Mouse (Mus musculus): Measurements from ENCODE around the gene Gm45902. TPM values are rescaled to one million over a fixed set of nuclear protein-coding genes. Genes with fewer than 3 reads are reported as not detected.

Gm45902 gene
- polyA plus RNA-seq (2014; fragmentation: Nextera tagmentation; extraction: Ambion mirVana): 7.9 and 8.0 TPM in 2 replicates

GRCm38 (mm10) chr2:3512552-3513454, at the start of gene Gm45902, which contains the start of the genes Hspa14 and Cdnf:
Gene Gm45902, minus strand, starts transcription at chr2:3512790.
Gene Hspa14, minus strand, starts transcription at chr2:3512814.
Gene Cdnf, plus strand, starts transcription at chr2:3513030.
- H3K9me3 ChIP-seq (ENCODE audit: control insufficient read depth, low read length): no peaks in the 10 kb centered on the region
- H3K4me3 ChIP-seq (ENCODE audit: low read depth, low read length): peak within 1 kb of the TSS; percentile 91
- H3K9ac ChIP-seq (ENCODE audit: low read length): peak within 1 kb of the TSS; percentile 89
- H3K4me2 ChIP-seq (ENCODE audit: low read depth, severe bottlenecking): peak within 1 kb of the TSS; percentile 69
- peaks cover 9% of the 10 kb centered on the region for H3K36me3 ChIP-seq (ENCODE audit: control insufficient read depth, insufficient read depth, low read length)
- 0 out of 2 replicates have a peak, but pooled peaks cover 6% of the 10 kb centered on the region for H3K4me1 ChIP-seq (ENCODE audit: control insufficient read depth, insufficient read depth, low read length)
- H3K27ac ChIP-seq (replicated peaks; ENCODE audit: low read depth, low read length): 0 out of 2 replicates have a peak within 1 kb of the TSS, but pooled peaks have one; percentile 56
- ATAC-seq (ENCODE audit: insufficient number of reproducible peaks, low FRiP score, low TSS enrichment, low read depth) (peak; percentile 100), DNase-seq (ENCODE audit: low spot score) (peak; percentile 94)
- WGBS: under 1% methylated on average over 60 of the region's 60 CpGs
- no peaks in the 10 kb centered on the region for H3K27me3 ChIP-seq (ENCODE audit: control insufficient read depth, insufficient read depth, low read length)

DNA sequence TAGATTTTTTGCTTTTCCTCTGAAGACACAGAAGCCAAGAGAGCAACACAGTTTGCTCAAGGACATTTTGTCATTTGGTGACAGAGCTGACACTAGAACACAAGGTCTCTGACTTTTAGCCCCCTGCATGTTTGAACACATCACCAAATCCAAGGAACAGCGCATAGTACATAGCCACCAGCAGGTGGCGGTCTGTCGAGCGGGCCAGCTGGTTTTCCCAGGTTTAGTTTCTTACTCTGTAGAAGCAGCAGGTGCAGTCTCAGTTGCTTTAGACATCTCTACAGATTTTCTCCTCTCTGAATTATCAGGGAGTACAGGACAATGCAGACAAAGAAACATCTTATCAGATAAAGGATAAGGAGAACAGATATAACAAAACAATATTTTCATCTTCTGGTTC, 34.0 kb upstream of the Gm45902 start:
- Histone ChIP-seq H3K9ac (ENCODE audit: low read length) (no peak overlapping the region), H3K36me3 (ENCODE audit: control insufficient read depth, insufficient read depth, low read length) (no peaks in the 10 kb centered on the region), H3K27ac (replicated peaks; ENCODE audit: low read depth, low read length) (no peak overlapping the region), H3K9me3 (ENCODE audit: control insufficient read depth, low read length) (peaks cover 2% of the 10 kb centered on the region; the same call in 1 of the 2 replicates), H3K4me2 (ENCODE audit: low read depth, severe bottlenecking) (no peak overlapping the region), H3K4me1 (ENCODE audit: control insufficient read depth, insufficient read depth, low read length) (no peaks in the 10 kb centered on the region), H3K27me3 (ENCODE audit: control insufficient read depth, insufficient read depth, low read length) (no peaks in the 10 kb centered on the region), H3K4me3 (ENCODE audit: low read depth, low read length) (no peak overlapping the region)
- DNase-seq (ENCODE audit: low spot score) (peak; percentile 63), ATAC-seq (ENCODE audit: insufficient number of reproducible peaks, low FRiP score, low TSS enrichment, low read depth) (no peak)
- WGBS: 2% methylated on average over 4 of the region's 4 CpGs

DNA sequence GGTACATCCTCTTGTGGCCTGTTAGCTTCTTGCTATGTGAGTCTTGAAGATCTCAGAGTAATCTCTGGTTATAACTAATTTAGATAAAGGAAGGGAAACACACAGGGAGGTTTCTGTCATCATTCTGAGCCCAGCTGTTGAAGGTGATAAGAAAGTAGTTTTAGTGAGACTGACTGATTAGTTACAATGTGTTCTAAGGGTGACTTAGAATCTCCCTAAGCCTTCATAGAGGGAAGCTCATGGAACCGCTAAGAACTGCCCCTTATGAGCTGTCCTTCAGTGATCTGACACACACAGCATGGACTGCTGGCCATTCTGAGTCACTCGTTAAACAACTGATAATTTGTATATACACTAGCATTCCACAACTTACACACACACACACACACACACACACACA, 33.5 kb upstream of the Gm45902 start:
- Histone ChIP-seq H3K36me3 (ENCODE audit: control insufficient read depth, insufficient read depth, low read length) (no peaks in the 10 kb centered on the region), H3K9me3 (ENCODE audit: control insufficient read depth, low read length) (peaks cover 2% of the 10 kb centered on the region; the same call in 1 of the 2 replicates), H3K27ac (replicated peaks; ENCODE audit: low read depth, low read length) (no peak overlapping the region), H3K4me1 (ENCODE audit: control insufficient read depth, insufficient read depth, low read length) (no peaks in the 10 kb centered on the region), H3K4me3 (ENCODE audit: low read depth, low read length) (no peak overlapping the region), H3K27me3 (ENCODE audit: control insufficient read depth, insufficient read depth, low read length) (no peaks in the 10 kb centered on the region), H3K4me2 (ENCODE audit: low read depth, severe bottlenecking) (no peak overlapping the region), H3K9ac (ENCODE audit: low read length) (no peak overlapping the region)
- DNase-seq (ENCODE audit: low spot score) (no peak), ATAC-seq (ENCODE audit: insufficient number of reproducible peaks, low FRiP score, low TSS enrichment, low read depth) (no peak)
- 66% methylated on average over 2 of the region's 2 CpGs for WGBS

GRCm38 (mm10) chr2:3541307-3542079, 28.9 kb upstream of the Gm45902 start:
- Histone ChIP-seq H3K4me3 (ENCODE audit: low read depth, low read length) (no peak overlapping the region), H3K36me3 (ENCODE audit: control insufficient read depth, insufficient read depth, low read length) (no peaks in the 10 kb centered on the region), H3K4me1 (ENCODE audit: control insufficient read depth, insufficient read depth, low read length) (no peaks in the 10 kb centered on the region), H3K27ac (replicated peaks; ENCODE audit: low read depth, low read length) (no peak overlapping the region), H3K9ac (ENCODE audit: low read length) (no peak overlapping the region), H3K27me3 (ENCODE audit: control insufficient read depth, insufficient read depth, low read length) (no peaks in the 10 kb centered on the region), H3K9me3 (ENCODE audit: control insufficient read depth, low read length) (peaks cover 2% of the 10 kb centered on the region; the same call in 1 of the 2 replicates), H3K4me2 (ENCODE audit: low read depth, severe bottlenecking) (no peak overlapping the region)
- DNase-seq (ENCODE audit: low spot score) (no peak), ATAC-seq (ENCODE audit: insufficient number of reproducible peaks, low FRiP score, low TSS enrichment, low read depth) (no peak)
- 73% methylated on average over 9 of the region's 9 CpGs for WGBS

GRCm38 (mm10) chr2:3526288-3526687, 13.7 kb upstream of the Gm45902 start:
- Histone ChIP-seq H3K27me3 (ENCODE audit: control insufficient read depth, insufficient read depth, low read length) (no peaks in the 10 kb centered on the region), H3K9me3 (ENCODE audit: control insufficient read depth, low read length) (no peaks in the 10 kb centered on the region), H3K9ac (ENCODE audit: low read length) (no peak overlapping the region), H3K4me2 (ENCODE audit: low read depth, severe bottlenecking) (no peak overlapping the region), H3K4me1 (ENCODE audit: control insufficient read depth, insufficient read depth, low read length) (no peaks in the 10 kb centered on the region), H3K4me3 (ENCODE audit: low read depth, low read length) (no peak overlapping the region), H3K27ac (replicated peaks; ENCODE audit: low read depth, low read length) (no peak overlapping the region), H3K36me3 (ENCODE audit: control insufficient read depth, insufficient read depth, low read length) (no peaks in the 10 kb centered on the region)
- DNase-seq (ENCODE audit: low spot score) (no peak), ATAC-seq (ENCODE audit: insufficient number of reproducible peaks, low FRiP score, low TSS enrichment, low read depth) (no peak)
- WGBS: 84% methylated on average over 6 of the region's 6 CpGs

DNA sequence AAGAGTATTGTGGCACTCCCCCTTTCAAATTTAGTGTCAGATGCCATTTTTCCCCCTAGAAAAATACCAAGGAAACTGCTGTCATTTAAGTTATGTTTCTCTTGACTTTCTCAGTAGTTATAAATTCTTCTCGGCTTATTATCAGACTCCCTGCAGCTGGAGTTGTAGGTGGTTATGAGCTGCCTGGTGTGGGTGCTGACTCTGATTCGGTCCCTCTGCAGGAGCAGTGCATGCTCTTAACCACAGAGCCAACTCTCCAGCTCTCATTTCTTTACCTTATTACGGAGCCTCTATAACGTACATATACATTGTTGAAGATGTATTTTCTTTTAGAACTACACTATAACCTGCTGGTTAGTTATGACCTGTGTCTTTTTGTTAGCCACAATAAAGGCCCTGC, 10.0 kb upstream of the Gm45902 start:
- no peak for DNase-seq (ENCODE audit: low spot score)
- Histone ChIP-seq H3K27ac (replicated peaks; ENCODE audit: low read depth, low read length) (no peak overlapping the region), H3K9me3 (ENCODE audit: control insufficient read depth, low read length) (no peaks in the 10 kb centered on the region), H3K4me2 (ENCODE audit: low read depth, severe bottlenecking) (no peak overlapping the region), H3K4me3 (ENCODE audit: low read depth, low read length) (no peak overlapping the region), H3K9ac (ENCODE audit: low read length) (no peak overlapping the region), H3K27me3 (ENCODE audit: control insufficient read depth, insufficient read depth, low read length) (no peaks in the 10 kb centered on the region), H3K36me3 (ENCODE audit: control insufficient read depth, insufficient read depth, low read length) (no peaks in the 10 kb centered on the region), H3K4me1 (ENCODE audit: control insufficient read depth, insufficient read depth, low read length) (no peaks in the 10 kb centered on the region)
- no peak for ATAC-seq (ENCODE audit: insufficient number of reproducible peaks, low FRiP score, low TSS enrichment, low read depth)
- 84% methylated on average over 4 of the region's 4 CpGs for WGBS

- under 1% methylated on average over 15 of the region's 15 CpGs for WGBS
- ATAC-seq (ENCODE audit: insufficient number of reproducible peaks, low FRiP score, low TSS enrichment, low read depth): no peak
These were observed 514 bp downstream of the Gm45902 start for GRCm38 (mm10) chr2:3512076-3512475.

DNA sequence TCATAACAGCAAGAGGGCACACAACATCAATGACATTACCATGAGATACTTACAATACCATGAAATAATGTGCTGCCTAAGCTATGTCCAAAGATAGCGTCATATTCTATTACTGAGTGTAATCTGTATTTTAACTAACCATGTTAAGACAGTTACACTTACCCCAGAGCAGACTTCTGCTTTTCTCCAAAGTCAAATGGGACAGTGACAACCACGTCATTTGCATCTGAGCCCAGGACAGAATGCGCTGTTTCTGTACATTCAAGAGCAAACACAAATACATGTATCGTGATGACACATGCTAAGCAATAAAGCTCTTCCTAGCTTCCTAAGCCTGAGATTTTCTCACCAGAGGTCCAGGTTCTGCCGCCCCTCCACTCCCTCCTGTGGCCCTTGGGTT, 11.7 kb downstream of the Gm45902 start:
- no peaks in the 10 kb centered on the region for H3K4me1 ChIP-seq (ENCODE audit: control insufficient read depth, insufficient read depth, low read length)
- DNase-seq (ENCODE audit: low spot score) (no peak), ATAC-seq (ENCODE audit: insufficient number of reproducible peaks, low FRiP score, low TSS enrichment, low read depth) (no peak)
- no peaks in the 10 kb centered on the region for H3K27me3 ChIP-seq (ENCODE audit: control insufficient read depth, insufficient read depth, low read length)
- no peak overlapping the region for H3K9ac ChIP-seq (ENCODE audit: low read length)
- H3K9me3 ChIP-seq (ENCODE audit: control insufficient read depth, low read length): no peaks in the 10 kb centered on the region
- peaks cover 15% of the 10 kb centered on the region for H3K36me3 ChIP-seq (ENCODE audit: control insufficient read depth, insufficient read depth, low read length)
- no peak overlapping the region for H3K4me3 ChIP-seq (ENCODE audit: low read depth, low read length)
- no peak overlapping the region for H3K4me2 ChIP-seq (ENCODE audit: low read depth, severe bottlenecking)
- no peak overlapping the region for H3K27ac ChIP-seq (replicated peaks; ENCODE audit: low read depth, low read length)
- WGBS: 96% methylated on average over 5 of the region's 5 CpGs

More at GRCm38 (mm10) chr2:3512076-3512475, 514 bp downstream of the Gm45902 start:
- Histone ChIP-seq H3K4me2 (ENCODE audit: low read depth, severe bottlenecking) (peak overlapping the region; percentile 69), H3K27me3 (ENCODE audit: control insufficient read depth, insufficient read depth, low read length) (no peaks in the 10 kb centered on the region), H3K9ac (ENCODE audit: low read length) (peak overlapping the region; percentile 89), H3K36me3 (ENCODE audit: control insufficient read depth, insufficient read depth, low read length) (peaks cover 12% of the 10 kb centered on the region), H3K27ac (replicated peaks; ENCODE audit: low read depth, low read length) (no peak overlapping the region), H3K9me3 (ENCODE audit: control insufficient read depth, low read length) (no peaks in the 10 kb centered on the region), H3K4me1 (ENCODE audit: control insufficient read depth, insufficient read depth, low read length) (0 out of 2 replicates have a peak, but pooled peaks cover 6% of the 10 kb centered on the region), H3K4me3 (ENCODE audit: low read depth, low read length) (peak overlapping the region; percentile 91)
- DNase-seq (ENCODE audit: low spot score): peak; percentile 68

All from limb, embryonic 11.5 days (tissue).